Mouse (Mus musculus): ENCODE measurements around the gene Riiad1. TPM values are rescaled to one million over a fixed set of nuclear protein-coding genes. Genes with fewer than 3 reads are reported as not detected.

Gene Riiad1
- polyA plus RNA-seq (2015; fragmentation: Illumina TruSeq; extraction: RNeasy Lipid Tissue Mini Kit (QIAGEN cat#74804); ENCODE audit: insufficient read depth, low replicate concordance), result 1.3 TPM

DNA sequence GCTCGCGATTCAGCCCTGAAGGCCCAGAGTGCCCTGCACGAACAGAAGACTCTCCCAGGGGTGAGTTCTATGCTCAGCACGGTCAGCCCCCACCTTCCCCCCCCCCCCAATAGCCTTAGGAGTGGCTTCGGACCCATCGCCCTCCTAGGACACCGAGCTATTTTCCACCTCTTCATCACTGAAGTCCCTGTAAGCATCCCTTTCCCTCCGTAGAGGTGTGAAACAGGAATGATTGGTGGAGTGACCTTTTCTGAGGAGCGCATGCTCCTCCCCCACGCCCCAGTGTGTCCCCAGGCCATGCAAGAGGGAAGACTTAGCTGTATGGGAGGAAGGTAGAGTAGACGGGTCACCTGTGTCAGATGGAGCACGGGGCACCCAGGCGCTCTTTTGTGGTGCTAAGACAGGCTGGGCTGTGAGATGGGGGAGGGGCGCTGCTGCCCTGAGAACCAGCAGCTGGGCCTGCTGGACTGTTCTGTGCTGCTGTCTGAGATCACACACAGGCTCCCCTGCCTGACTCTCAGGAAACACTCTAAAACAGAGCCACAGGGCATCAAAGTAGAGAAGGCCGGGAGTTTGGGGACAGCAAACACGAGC, at the start of gene Riiad1:
TSS of gene Riiad1 (minus strand) at position 51 of the 594 bp plus-strand sequence.

DNA sequence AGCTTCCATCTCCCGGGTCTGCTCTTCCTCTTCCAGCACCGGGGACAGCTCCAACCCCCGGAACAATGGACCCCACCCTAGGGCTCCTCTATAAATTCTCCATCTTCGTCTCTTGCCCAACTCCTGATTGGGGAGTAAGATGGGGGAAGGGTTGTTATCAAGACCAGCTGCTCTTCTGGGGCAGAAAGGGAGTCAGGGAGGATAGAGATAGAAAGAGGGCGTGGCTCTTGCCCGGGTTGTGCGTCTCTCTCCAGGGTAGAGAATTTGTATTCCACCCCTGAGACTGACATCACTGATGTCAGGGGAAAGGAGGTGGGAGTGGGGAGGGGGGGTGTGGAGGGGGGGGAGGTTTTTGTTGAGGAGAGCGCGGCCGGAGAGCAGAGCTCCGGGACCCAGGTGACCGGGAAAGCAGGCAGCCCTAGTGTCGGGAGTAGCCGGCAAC, 2.1 kb downstream of the Riiad1 start, which contains the start of gene Celf3:
TSS of gene Celf3 (plus strand) at position 315 of the 442 bp plus-strand sequence.

DNA sequence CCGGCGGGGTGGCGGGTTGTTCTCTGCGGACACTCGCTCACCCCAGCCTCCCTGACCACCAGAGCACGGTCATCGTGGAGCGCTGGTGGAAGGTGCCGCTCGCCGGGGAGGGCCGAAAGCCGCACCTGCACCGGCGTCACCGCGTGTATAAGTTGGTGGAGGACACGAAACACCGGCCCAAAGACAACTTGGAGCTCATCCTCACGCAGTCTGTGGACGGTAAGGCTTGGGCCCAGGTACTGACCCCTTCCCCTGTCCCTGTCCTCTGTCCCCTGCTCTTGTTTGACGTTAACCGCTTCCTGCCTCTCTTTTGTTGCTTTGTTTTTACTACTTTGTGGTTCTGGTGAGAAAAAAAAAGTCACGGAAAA, 36.6 kb downstream of the Riiad1 start, which contains the start of gene Oaz3:
TSS of gene Oaz3 (minus strand) at position 319 of the 368 bp plus-strand sequence.

DNA sequence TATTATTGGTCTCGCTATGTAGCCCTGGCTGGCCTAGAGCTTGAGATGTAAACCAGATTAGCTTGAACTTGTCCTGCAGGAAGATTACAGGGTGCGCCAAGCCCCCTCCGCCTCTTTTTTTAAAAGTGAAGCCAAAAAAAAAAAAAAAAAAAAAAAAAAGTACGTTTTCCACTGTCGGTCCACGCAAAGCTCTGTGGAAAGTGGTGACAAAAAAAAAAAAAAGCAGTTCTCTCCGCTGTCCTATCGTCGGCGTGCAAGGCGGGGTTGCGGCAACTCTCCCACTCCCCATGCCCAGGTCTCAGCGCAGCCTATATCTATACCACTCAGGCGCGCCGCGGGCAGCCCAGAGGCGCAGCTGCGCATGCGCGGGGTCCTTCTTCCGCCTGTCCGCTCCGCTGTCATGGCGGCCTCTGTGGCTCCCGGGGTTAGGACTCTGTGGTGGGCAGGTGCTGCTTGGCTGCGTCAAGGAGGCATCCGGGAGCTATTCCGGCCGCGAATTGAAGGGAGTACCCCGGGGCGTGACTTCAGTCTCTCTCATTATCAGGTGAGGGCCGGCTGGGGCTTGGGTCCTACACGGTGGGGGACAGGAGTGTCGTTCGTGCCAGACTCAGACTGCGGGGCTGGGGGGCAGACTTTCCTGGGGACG, 37.1 kb downstream of the Riiad1 start, which contains the start of gene Mrpl9:
TSS of gene Mrpl9 (plus strand) at position 368 of the 646 bp plus-strand sequence.

Other genes with a start within 250 kb of the Riiad1 start
- gene Gm4778, start 216.3 kb downstream of the Riiad1 start, polyA plus RNA-seq (2015; fragmentation: Illumina TruSeq; extraction: RNeasy Lipid Tissue Mini Kit (QIAGEN cat#74804); ENCODE audit: insufficient read depth, low replicate concordance), result not detected
- gene Them4, start 170.3 kb downstream of the Riiad1 start, polyA plus RNA-seq (2015; fragmentation: Illumina TruSeq; extraction: RNeasy Lipid Tissue Mini Kit (QIAGEN cat#74804); ENCODE audit: insufficient read depth, low replicate concordance), result 6.1 TPM
- gene Them5, start 138.2 kb downstream of the Riiad1 start, polyA plus RNA-seq (2015; fragmentation: Illumina TruSeq; extraction: RNeasy Lipid Tissue Mini Kit (QIAGEN cat#74804); ENCODE audit: insufficient read depth, low replicate concordance), result not detected
- gene C2cd4d, start 117.9 kb downstream of the Riiad1 start, polyA plus RNA-seq (2015; fragmentation: Illumina TruSeq; extraction: RNeasy Lipid Tissue Mini Kit (QIAGEN cat#74804); ENCODE audit: insufficient read depth, low replicate concordance), result not detected
- 1.4 TPM for gene Rorc, start 107.5 kb downstream of the Riiad1 start, polyA plus RNA-seq (2015; fragmentation: Illumina TruSeq; extraction: RNeasy Lipid Tissue Mini Kit (QIAGEN cat#74804); ENCODE audit: insufficient read depth, low replicate concordance)
- 0.23 TPM for gene Lingo4, start 81.8 kb downstream of the Riiad1 start, polyA plus RNA-seq (2015; fragmentation: Illumina TruSeq; extraction: RNeasy Lipid Tissue Mini Kit (QIAGEN cat#74804); ENCODE audit: insufficient read depth, low replicate concordance)
- gene Tdrkh, start 67.1 kb downstream of the Riiad1 start, polyA plus RNA-seq (2015; fragmentation: Illumina TruSeq; extraction: RNeasy Lipid Tissue Mini Kit (QIAGEN cat#74804); ENCODE audit: insufficient read depth, low replicate concordance), result 6.1 TPM
- 54.0 TPM for gene Mrpl9, start 37.0 kb downstream of the Riiad1 start, polyA plus RNA-seq (2015; fragmentation: Illumina TruSeq; extraction: RNeasy Lipid Tissue Mini Kit (QIAGEN cat#74804); ENCODE audit: insufficient read depth, low replicate concordance)
- gene Oaz3, start 36.4 kb downstream of the Riiad1 start, polyA plus RNA-seq (2015; fragmentation: Illumina TruSeq; extraction: RNeasy Lipid Tissue Mini Kit (QIAGEN cat#74804); ENCODE audit: insufficient read depth, low replicate concordance), result not detected
- not detected for gene Celf3, start 2.0 kb downstream of the Riiad1 start, polyA plus RNA-seq (2015; fragmentation: Illumina TruSeq; extraction: RNeasy Lipid Tissue Mini Kit (QIAGEN cat#74804); ENCODE audit: insufficient read depth, low replicate concordance)
- 44.1 TPM for gene Snx27, start 102.4 kb upstream of the Riiad1 start, polyA plus RNA-seq (2015; fragmentation: Illumina TruSeq; extraction: RNeasy Lipid Tissue Mini Kit (QIAGEN cat#74804); ENCODE audit: insufficient read depth, low replicate concordance)
- gene Gm10972, start 162.8 kb upstream of the Riiad1 start, polyA plus RNA-seq (2015; fragmentation: Illumina TruSeq; extraction: RNeasy Lipid Tissue Mini Kit (QIAGEN cat#74804); ENCODE audit: insufficient read depth, low replicate concordance), result not detected
- 4.1 TPM for gene Tuft1, start 178.5 kb upstream of the Riiad1 start, polyA plus RNA-seq (2015; fragmentation: Illumina TruSeq; extraction: RNeasy Lipid Tissue Mini Kit (QIAGEN cat#74804); ENCODE audit: insufficient read depth, low replicate concordance)
- not detected for gene Selenbp2, start 213.2 kb upstream of the Riiad1 start, polyA plus RNA-seq (2015; fragmentation: Illumina TruSeq; extraction: RNeasy Lipid Tissue Mini Kit (QIAGEN cat#74804); ENCODE audit: insufficient read depth, low replicate concordance)

Data from spleen, adult 10 weeks (tissue).